Mouse (Mus musculus) liver, adult 2 months (tissue): ENCODE data around the gene Wt1. TPM values are rescaled to one million over a fixed set of nuclear protein-coding genes. Genes with fewer than 3 reads are reported as not detected.

Experiments
- DNase-seq: peaks from one replicate; pipeline ENCODE4 v3.0.0-alpha.2; 2011; ENCODE audit warnings: low read depth, low spot score; ENCODE audit errors: extremely low read depth
- H3K27ac ChIP-seq: fragments of 200-500 bp; replicated peaks from 2 replicates; pipeline ENCODE4 v1.5.1; 2012; ENCODE audit warnings: low read depth, mild to moderate bottlenecking, control low read depth, inconsistent platforms, low read length; ENCODE audit not compliant: insufficient read depth
- H3K27me3 ChIP-seq: fragments of 200-500 bp; 2 replicates; pipeline ENCODE4 v1.6.1; 2012; ENCODE audit warnings: mild to moderate bottlenecking, moderate library complexity, low read length, inconsistent platforms; ENCODE audit not compliant: control insufficient read depth, insufficient read depth
- H3K36me3 ChIP-seq: fragments of 200-500 bp; 2 replicates; pipeline ENCODE4 v1.6.1; 2012; ENCODE audit warnings: low read length, inconsistent platforms; ENCODE audit not compliant: control insufficient read depth, insufficient read depth
- H3K4me1 ChIP-seq: fragments of 200-500 bp; 2 replicates; pipeline ENCODE4 v1.6.1; 2011; ENCODE audit warnings: low read length; ENCODE audit not compliant: control insufficient read depth, insufficient read depth
- H3K4me3 ChIP-seq: fragments of 200-500 bp; 2 replicates; pipeline ENCODE4 v1.5.1; 2011; ENCODE audit warnings: low read depth, mild to moderate bottlenecking, control low read depth, low read length, moderate library complexity; ENCODE audit not compliant: insufficient read depth
- H3K79me2 ChIP-seq: fragments of 200-500 bp; 2 replicates; pipeline ENCODE4 v1.6.1; 2012; ENCODE audit warnings: inconsistent platforms, mild to moderate bottlenecking, low read length, moderate library complexity; ENCODE audit not compliant: control insufficient read depth, insufficient read depth
- H3K9ac ChIP-seq: fragments of 200-500 bp; 2 replicates; pipeline ENCODE4 v1.6.1; 2012; ENCODE audit warnings: low read depth, mild to moderate bottlenecking, control low read depth, inconsistent platforms, low read length
- CTCF ChIP-seq: fragments of 200-500 bp; IDR thresholded peaks from 2 replicates; pipeline ENCODE4 v1.5.1; 2011; ENCODE audit warnings: low read depth, low read length, control low read depth
- POLR2A ChIP-seq: fragments of 200-500 bp; IDR thresholded peaks from 2 replicates; pipeline ENCODE4 v1.6.1; 2011; ENCODE audit warnings: low read length, control low read depth; ENCODE audit not compliant: insufficient read depth; ENCODE audit errors: extremely low read depth
- WGBS: fragments of 180-500 bp; shearing (Covaris S2); methylation state at CpG from one replicate; pipeline ENCODE4 v1.1.7; 2018; 5-methylcytosine and 5-hydroxymethylcytosine counted together
- polyA plus RNA-seq: library from polyadenylated mRNA; depleted of rRNA; stranded (reverse); fragments of >200 nt; gene quantifications from 2 replicates; pipeline ENCODE4 v1.2.3, GENCODE M21; 2012
- total RNA-seq: library from RNA; depleted of rRNA; stranded (reverse); fragments of >200 nt; gene quantifications from 2 replicates; pipeline ENCODE4 v1.2.3, GENCODE M21; 2014

Gene Wt1
- total and polyA plus RNA-seq, 2 experiments: 0.27 to 0.55 TPM

- Histone ChIP-seq H3K4me3 (no peak overlapping the region), H3K9ac (no peak overlapping the region), H3K4me1 (no peaks in the 10 kb centered on the region), H3K27me3 (peaks cover 39% of the 10 kb centered on the region), H3K36me3 (no peaks in the 10 kb centered on the region), H3K79me2 (no peaks in the 10 kb centered on the region), H3K27ac (no peak overlapping the region)
- WGBS: 4% methylated on average over 52 of the region's 52 CpGs
- DNase-seq: no peak
- TF ChIP-seq POLR2A: no peak
- no peak for TF ChIP-seq CTCF
Measured at GRCm38 (mm10) chr2:105127531-105128480, 1.5 kb downstream of the Wt1 start.

GRCm38 (mm10) chr2:105128564-105128963 is 2.2 kb downstream of the Wt1 start:
- H3K27me3 ChIP-seq: peaks cover 39% of the 10 kb centered on the region
- TF ChIP-seq CTCF: no peak
- no peak for TF ChIP-seq POLR2A
- no peak overlapping the region for H3K27ac ChIP-seq
- no peak for DNase-seq
- H3K36me3 ChIP-seq: no peaks in the 10 kb centered on the region
- no peaks in the 10 kb centered on the region for H3K79me2 ChIP-seq
- no peaks in the 10 kb centered on the region for H3K4me1 ChIP-seq
- H3K9ac ChIP-seq: no peak overlapping the region
- no peak overlapping the region for H3K4me3 ChIP-seq
- 8% methylated on average over 12 of the region's 12 CpGs for WGBS

DNA sequence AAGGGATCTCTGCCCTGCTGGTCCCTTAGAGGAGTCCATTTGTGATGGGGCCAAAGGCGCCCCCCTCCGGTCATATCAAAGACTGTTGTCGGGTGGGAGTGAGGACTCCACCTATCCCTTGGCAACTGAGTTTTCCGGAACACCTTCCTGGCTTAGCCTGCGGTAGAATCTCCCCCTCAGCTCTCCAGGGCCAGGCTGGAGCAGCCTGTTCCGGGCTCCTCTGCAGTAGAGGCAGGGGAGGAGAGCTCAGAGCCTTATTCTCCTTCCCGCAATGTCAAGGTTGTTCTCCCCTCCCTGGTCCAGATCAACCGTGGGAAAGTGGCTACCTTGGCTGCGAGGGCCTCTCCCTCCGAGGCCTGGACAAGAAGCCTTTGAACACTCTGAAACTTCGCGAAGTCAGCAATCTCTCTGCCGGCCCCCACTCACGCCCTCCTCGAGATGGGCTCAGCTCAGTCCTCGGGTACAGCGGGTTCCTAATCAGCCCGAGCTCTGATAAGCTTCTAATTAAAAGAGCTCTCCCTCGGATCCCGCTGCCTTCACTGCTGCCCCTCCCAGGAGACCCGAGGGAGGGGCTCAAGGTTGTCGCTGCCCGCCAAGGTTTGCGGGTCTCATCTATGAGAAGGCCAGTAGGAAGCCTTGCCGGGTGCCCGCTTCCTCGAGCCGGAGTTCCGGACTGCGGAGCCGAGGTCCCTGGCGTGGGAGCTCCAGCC is 4.2 kb downstream of the Wt1 start:
- H3K4me1 ChIP-seq: no peaks in the 10 kb centered on the region
- no peak overlapping the region for H3K4me3 ChIP-seq
- WGBS: 4% methylated on average over 32 of the region's 32 CpGs
- no peak overlapping the region for H3K27ac ChIP-seq
- DNase-seq: no peak
- H3K36me3 ChIP-seq: no peaks in the 10 kb centered on the region
- no peak overlapping the region for H3K9ac ChIP-seq
- H3K79me2 ChIP-seq: no peaks in the 10 kb centered on the region
- H3K27me3 ChIP-seq: peaks cover 40% of the 10 kb centered on the region
- no peak for TF ChIP-seq POLR2A
- no peak for TF ChIP-seq CTCF

DNA sequence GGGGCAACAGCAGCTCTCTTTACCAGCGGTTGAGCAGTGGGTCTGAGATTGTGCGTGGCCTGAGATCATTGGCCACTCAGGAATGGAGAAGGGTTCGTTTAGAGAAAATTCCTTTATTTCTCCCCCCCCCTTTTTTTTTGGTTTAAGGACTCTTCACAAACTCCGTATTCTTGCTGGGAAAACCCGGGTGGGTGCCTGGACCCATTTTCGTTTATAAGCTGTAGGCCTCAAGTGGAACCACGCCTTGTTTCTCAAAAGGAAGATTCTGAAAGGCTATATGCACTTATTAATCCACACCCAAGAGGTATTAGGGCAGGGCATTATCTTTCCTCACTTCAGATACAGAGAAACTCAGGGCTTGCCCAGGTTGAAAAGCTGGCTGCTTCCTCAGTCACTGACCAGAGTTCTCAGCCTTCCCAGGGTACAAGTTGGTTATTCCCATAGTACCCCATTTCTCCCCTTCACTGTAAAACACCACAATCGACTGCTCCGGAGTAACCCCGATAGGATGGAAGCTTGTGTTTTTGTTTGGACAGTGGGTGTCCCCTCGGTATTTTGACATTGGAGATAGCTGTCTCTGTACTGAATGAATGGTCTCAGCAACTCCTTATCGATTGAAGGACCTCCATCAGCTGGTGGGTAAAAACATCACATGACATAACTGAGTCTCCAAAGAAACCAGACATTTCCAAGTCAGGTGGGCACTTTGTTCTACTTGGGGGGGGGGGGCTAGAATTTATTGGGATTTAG is 4.9 kb downstream of the Wt1 start:
- Histone ChIP-seq H3K4me3 (no peak overlapping the region), H3K9ac (no peak overlapping the region), H3K36me3 (no peaks in the 10 kb centered on the region), H3K4me1 (no peaks in the 10 kb centered on the region), H3K27ac (no peak overlapping the region), H3K79me2 (no peaks in the 10 kb centered on the region), H3K27me3 (peaks cover 38% of the 10 kb centered on the region)
- no peak for DNase-seq
- TF ChIP-seq POLR2A: no peak
- 14% methylated on average over 12 of the region's 12 CpGs for WGBS

DNA sequence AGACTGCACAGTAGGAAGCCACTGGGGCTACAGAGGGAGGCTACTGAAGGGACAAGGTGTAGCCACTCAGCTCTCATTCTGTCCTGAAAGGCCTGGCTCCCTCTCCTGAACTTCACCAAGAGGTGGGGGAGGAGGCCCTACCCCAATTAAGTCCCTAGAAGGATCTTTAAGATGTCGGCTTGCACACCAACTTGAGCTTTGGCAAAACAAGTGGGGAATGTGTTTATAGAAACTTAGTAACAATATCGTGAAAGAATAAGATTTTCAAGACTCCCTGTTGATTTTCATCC is 5.4 kb downstream of the Wt1 start:
- Histone ChIP-seq H3K36me3 (no peaks in the 10 kb centered on the region), H3K79me2 (no peaks in the 10 kb centered on the region), H3K4me1 (no peaks in the 10 kb centered on the region), H3K27ac (no peak overlapping the region), H3K27me3 (peaks cover 34% of the 10 kb centered on the region), H3K4me3 (no peak overlapping the region), H3K9ac (no peak overlapping the region)
- DNase-seq: no peak
- TF ChIP-seq POLR2A: no peak
- TF ChIP-seq CTCF: no peak
- 10% methylated on average over 2 of the region's 2 CpGs for WGBS
